Mouse (Mus musculus) myocyte (in vitro differentiated cells): Measurements from ENCODE around the gene Gm17304.

Source experiments
- CEBPB ChIP-seq: IDR thresholded peaks from 2 replicates; pipeline ENCODE4 v1.6.1; 2011; ENCODE audit warnings: mild to moderate bottlenecking, moderate library complexity; ENCODE audit not compliant: poor library complexity, insufficient read depth, severe bottlenecking
- E2F4 ChIP-seq: IDR thresholded peaks from one replicate; pipeline ENCODE4 v1.6.1; 2011; ENCODE audit warnings: mild to moderate bottlenecking, control low read depth, moderate library complexity; ENCODE audit not compliant: insufficient read depth
- MAX ChIP-seq: IDR thresholded peaks from one replicate; pipeline ENCODE4 v1.6.1; 2011; ENCODE audit warnings: low read depth, mild to moderate bottlenecking, control low read depth
- MYOD1 ChIP-seq, 3 experiments: IDR thresholded peaks; one replicate each; pipeline ENCODE4 v1.6.1; 2011; ENCODE audit warnings: control low read depth in 2 of 3, low read depth in 2 of 3, mild to moderate bottlenecking in 2 of 3, moderate library complexity in 1 of 3; ENCODE audit not compliant: insufficient read length in 2 of 3, control insufficient read depth in 1 of 3
- MYOG ChIP-seq, 3 experiments: IDR thresholded peaks; one replicate each; pipeline ENCODE4 v1.6.1; 2011; ENCODE audit warnings: control low read depth in 2 of 3, low read depth in 2 of 3, mild to moderate bottlenecking in 2 of 3; ENCODE audit not compliant: insufficient read length in 2 of 3, control insufficient read depth in 1 of 3, insufficient read depth in 1 of 3
- POLR2A ChIP-seq: IDR thresholded peaks from one replicate; pipeline ENCODE4 v1.6.1; 2011; ENCODE audit warnings: low read depth, mild to moderate bottlenecking, control low read depth, moderate library complexity; ENCODE audit not compliant: insufficient read length
- POLR2AphosphoS2 ChIP-seq: IDR thresholded peaks from one replicate; pipeline ENCODE4 v1.6.1; 2011; ENCODE audit warnings: low read depth, control low read depth; ENCODE audit not compliant: insufficient read length
- REST ChIP-seq: IDR thresholded peaks from one replicate; pipeline ENCODE4 v1.6.1; 2011; ENCODE audit warnings: mild to moderate bottlenecking, control low read depth, moderate library complexity; ENCODE audit not compliant: insufficient read depth, insufficient read length
- SRF ChIP-seq: IDR thresholded peaks from one replicate; pipeline ENCODE4 v1.6.1; 2011; ENCODE audit warnings: low read depth; ENCODE audit not compliant: control insufficient read depth, insufficient read length
- TCF12 ChIP-seq: IDR thresholded peaks from one replicate; pipeline ENCODE4 v1.6.1; 2011; ENCODE audit warnings: mild to moderate bottlenecking, control low read depth; ENCODE audit not compliant: poor library complexity, insufficient read depth, severe bottlenecking
- TCF3 ChIP-seq: IDR thresholded peaks from one replicate; pipeline ENCODE4 v1.6.1; 2011; ENCODE audit warnings: low read depth, control low read depth; ENCODE audit not compliant: insufficient read length
- USF1 ChIP-seq: IDR thresholded peaks from one replicate; pipeline ENCODE4 v1.6.1; 2011; ENCODE audit warnings: low read depth, mild to moderate bottlenecking, control low read depth, moderate library complexity

- TF ChIP-seq POLR2A (no peak), MYOD1 (IDR thresholded peaks at IDR 0.05; ENCODE audit: control insufficient read depth in 1 of 3, insufficient read length in 2 of 3, low read depth in 2 of 3) (no peak), POLR2AphosphoS2 (no peak), USF1 (no peak), TCF12 (no peak), MAX (no peak), MYOG (IDR thresholded peaks at IDR 0.05; ENCODE audit: control insufficient read depth in 1 of 3, insufficient read depth in 1 of 3, insufficient read length in 2 of 3, low read depth in 2 of 3) (no peak), E2F4 (no peak), CEBPB (no peak), TCF3 (no peak), REST (no peak), SRF (no peak)
These were observed 27.6 kb downstream of the Gm17304 start for GRCm38 (mm10) chr5:106636423-106636946.
